Mouse (Mus musculus): Measurements from ENCODE around the gene Secisbp2l. TPM values are rescaled to one million over a fixed set of nuclear protein-coding genes. Genes with fewer than 3 reads are reported as not detected.

The Secisbp2l gene
- polyA plus RNA-seq, 1 experiment from 2014 or later = 16.2 TPM

DNA sequence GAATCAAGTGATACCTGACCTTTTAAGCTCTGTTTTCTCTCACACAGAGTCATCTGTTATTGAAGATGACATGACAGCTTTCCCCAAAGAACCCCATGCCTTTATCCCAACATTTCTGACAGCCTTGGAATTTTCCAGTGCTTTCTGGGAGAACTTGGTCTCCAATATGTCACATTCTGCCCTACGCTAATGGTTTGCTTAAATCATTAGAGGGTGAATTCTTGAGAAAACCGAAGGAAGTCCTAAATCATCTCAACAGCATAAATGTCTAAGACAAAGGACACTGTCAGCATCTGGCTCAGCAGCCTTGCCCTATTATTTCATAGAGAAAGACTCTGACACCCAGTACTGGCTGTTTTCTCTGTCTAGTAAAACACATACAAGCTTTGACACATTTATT is 11.5 kb upstream of the Secisbp2l start:
- DNase-seq (ENCODE audit: low spot score) = no peak
- no peaks in the 10 kb centered on the region for H3K9me3 ChIP-seq (replicated peaks)
- H3K4me3 ChIP-seq = no peak overlapping the region
- no peaks in the 10 kb centered on the region for H3K36me3 ChIP-seq
- 66% methylated on average over 2 of the region's 2 CpGs for WGBS
- H3K4me1 ChIP-seq = peaks cover 18% of the 10 kb centered on the region
- H3K27ac ChIP-seq = no peak overlapping the region
- H3K27me3 ChIP-seq (ENCODE audit: low read depth, poor library complexity, severe bottlenecking) = no peaks in the 10 kb centered on the region

DNA sequence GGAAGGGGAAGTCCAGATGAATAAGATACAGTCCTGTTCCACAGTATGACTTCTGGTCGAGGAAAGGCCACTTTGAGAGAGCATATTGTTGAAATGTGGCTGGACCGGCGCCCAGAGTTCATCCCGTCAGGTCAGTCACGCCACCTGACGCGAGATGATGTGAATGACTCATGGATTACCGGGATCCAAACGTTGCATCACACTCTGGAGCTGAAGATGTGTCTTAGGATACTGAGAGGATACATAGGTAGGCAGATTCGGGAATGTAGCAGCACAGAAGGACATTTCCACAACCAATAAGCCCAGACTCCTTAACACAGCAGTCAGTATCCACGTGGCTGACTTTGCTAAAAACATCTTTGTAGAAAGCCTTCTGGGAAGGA is 10.2 kb upstream of the Secisbp2l start:
- H3K4me1 ChIP-seq = peaks cover 21% of the 10 kb centered on the region
- 92% methylated on average over 11 of the region's 11 CpGs for WGBS
- H3K36me3 ChIP-seq = no peaks in the 10 kb centered on the region
- no peaks in the 10 kb centered on the region for H3K27me3 ChIP-seq (ENCODE audit: low read depth, poor library complexity, severe bottlenecking)
- no peak overlapping the region for H3K27ac ChIP-seq
- H3K9me3 ChIP-seq (replicated peaks) = no peaks in the 10 kb centered on the region
- no peak for DNase-seq (ENCODE audit: low spot score)
- no peak overlapping the region for H3K4me3 ChIP-seq

DNA sequence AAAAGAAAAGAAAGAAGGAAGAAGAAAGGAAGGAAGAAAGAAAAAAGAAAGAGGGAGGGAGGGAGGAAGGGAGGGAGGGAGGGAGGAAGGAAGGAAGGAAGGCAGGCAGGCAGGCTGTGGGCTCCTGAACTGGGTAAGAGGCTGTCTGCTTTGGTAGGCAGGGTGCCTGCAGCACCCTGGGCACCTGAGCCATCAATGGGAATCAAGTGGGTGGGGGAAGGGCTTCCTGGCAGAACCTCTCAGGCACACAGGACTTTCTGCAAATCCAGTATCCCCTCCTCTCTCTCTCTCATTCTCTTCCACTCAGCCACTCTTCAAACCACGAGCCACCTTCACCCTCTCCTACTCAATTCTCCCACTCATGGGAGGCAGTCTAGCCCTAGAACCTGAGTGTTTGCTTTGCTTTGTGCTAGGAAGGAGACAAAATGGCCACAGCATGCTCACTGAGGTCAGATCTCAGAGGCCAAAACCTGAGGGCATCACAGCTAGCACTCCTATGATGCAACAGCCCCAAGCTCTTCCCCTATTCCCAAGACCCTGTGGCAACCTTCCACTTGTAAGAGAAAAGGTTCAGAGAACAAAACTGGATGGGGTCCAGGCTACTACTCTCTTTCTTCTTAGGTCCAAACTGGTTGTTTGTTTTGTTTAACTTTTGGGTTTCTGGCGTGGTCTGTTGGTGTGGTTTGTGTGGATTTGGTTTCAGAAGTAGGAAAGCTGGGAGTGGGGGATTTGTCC is 9.6 kb upstream of the Secisbp2l start:
- 83% methylated on average over 2 of the region's 2 CpGs for WGBS
- Histone ChIP-seq H3K27ac (no peak overlapping the region), H3K27me3 (ENCODE audit: low read depth, poor library complexity, severe bottlenecking) (no peaks in the 10 kb centered on the region), H3K4me1 (peaks cover 25% of the 10 kb centered on the region), H3K4me3 (no peak overlapping the region), H3K9me3 (replicated peaks) (no peaks in the 10 kb centered on the region), H3K36me3 (no peaks in the 10 kb centered on the region)
- no peak for DNase-seq (ENCODE audit: low spot score)

DNA sequence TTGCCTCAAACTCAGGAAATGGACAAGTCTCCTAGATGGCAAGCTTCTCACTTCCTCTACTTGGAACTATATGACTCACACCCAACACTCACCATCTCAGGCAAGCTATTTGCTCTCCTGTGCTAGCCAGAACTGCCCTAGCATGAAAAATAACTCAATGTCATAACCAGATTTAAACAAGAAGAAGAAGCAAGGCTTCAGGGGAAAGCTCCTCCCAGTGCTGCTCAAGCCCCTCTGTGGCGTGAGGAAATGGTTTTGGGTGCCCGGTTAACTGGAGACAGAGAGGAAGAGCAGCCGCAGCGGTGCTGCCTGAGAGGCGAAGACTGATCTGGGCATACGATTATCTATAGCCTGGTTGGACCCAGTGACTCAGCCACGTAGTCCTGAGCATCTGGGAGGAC is 8.8 kb upstream of the Secisbp2l start:
- H3K4me3 ChIP-seq = no peak overlapping the region
- H3K27ac ChIP-seq = no peak overlapping the region
- H3K27me3 ChIP-seq (ENCODE audit: low read depth, poor library complexity, severe bottlenecking) = no peaks in the 10 kb centered on the region
- no peaks in the 10 kb centered on the region for H3K9me3 ChIP-seq (replicated peaks)
- H3K36me3 ChIP-seq = no peaks in the 10 kb centered on the region
- peaks cover 26% of the 10 kb centered on the region for H3K4me1 ChIP-seq
- WGBS = 74% methylated on average over 7 of the region's 7 CpGs
- DNase-seq (ENCODE audit: low spot score) = no peak

DNA sequence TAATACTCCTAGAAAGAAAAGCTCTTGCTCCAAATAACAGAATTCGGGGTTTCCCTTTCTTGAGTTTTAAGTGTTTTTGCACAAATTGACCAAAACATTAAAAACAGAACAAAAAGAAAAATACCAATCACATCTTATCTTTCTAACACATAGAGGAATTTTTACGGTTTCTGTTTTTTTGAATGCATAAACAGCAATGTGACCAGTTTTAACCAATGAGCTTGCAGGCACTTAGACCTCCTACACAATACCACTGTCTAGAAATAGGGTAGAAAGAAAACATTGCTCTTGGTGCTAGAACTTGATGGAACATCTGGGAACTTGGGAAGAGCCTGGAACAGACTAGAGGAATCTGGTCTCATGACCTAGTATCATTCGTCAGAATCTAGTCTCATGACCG is 7.6 kb upstream of the Secisbp2l start:
- WGBS = 94% methylated on average over 4 of the region's 4 CpGs
- no peaks in the 10 kb centered on the region for H3K9me3 ChIP-seq (replicated peaks)
- H3K4me3 ChIP-seq = no peak overlapping the region
- no peaks in the 10 kb centered on the region for H3K36me3 ChIP-seq
- peaks cover 26% of the 10 kb centered on the region for H3K4me1 ChIP-seq
- no peaks in the 10 kb centered on the region for H3K27me3 ChIP-seq (ENCODE audit: low read depth, poor library complexity, severe bottlenecking)
- no peak overlapping the region for H3K27ac ChIP-seq
- no peak for DNase-seq (ENCODE audit: low spot score)

DNA sequence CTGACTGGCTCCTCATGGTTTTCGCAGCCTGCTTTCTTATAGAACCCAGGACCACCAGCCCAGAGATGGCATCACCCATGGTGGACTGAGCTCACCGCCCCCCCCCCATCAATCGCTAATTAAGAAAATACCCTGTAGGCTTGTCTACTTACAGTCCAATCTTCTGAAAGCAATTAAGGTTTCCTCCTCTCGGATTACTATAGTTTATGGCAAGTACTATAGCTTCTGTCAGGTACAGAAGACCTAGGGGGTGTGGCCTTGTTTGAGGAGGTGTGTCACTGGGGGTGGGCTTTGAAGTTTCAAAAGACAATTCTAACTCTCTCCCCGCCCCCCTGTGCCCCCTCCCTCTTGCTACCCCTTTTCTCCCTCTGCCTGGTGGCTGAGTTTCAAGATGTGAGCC is 6.6 kb upstream of the Secisbp2l start:
- 49% methylated on average over 5 of the region's 5 CpGs for WGBS
- Histone ChIP-seq H3K36me3 (no peaks in the 10 kb centered on the region), H3K4me1 (peaks cover 36% of the 10 kb centered on the region), H3K27ac (no peak overlapping the region), H3K9me3 (replicated peaks) (no peaks in the 10 kb centered on the region), H3K4me3 (no peak overlapping the region), H3K27me3 (ENCODE audit: low read depth, poor library complexity, severe bottlenecking) (no peaks in the 10 kb centered on the region)
- no peak for DNase-seq (ENCODE audit: low spot score)

DNA sequence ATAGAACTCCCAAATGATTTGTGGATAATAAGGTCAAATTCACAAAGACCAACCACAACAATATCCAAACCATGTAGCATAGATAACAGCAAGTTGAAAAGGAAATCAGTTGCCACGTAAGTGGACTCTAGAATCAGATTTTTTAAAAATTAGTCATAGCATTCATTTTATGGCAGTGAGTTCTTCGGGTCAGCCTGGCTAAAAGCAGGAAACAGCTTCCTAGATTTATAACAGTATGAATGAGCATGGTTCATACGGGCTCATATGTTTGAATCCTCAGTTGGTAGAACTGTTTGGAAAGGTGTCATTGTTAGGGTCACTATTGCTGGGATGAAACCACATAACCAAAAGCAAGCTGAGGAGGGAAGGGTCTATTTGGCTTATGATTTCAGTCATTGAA is 6.1 kb upstream of the Secisbp2l start:
- H3K4me1 ChIP-seq = peaks cover 40% of the 10 kb centered on the region
- WGBS = 76% methylated on average over 3 of the region's 3 CpGs
- H3K4me3 ChIP-seq = no peak overlapping the region
- H3K36me3 ChIP-seq = no peaks in the 10 kb centered on the region
- no peaks in the 10 kb centered on the region for H3K27me3 ChIP-seq (ENCODE audit: low read depth, poor library complexity, severe bottlenecking)
- H3K9me3 ChIP-seq (replicated peaks) = no peaks in the 10 kb centered on the region
- DNase-seq (ENCODE audit: low spot score) = no peak
- no peak overlapping the region for H3K27ac ChIP-seq

DNA sequence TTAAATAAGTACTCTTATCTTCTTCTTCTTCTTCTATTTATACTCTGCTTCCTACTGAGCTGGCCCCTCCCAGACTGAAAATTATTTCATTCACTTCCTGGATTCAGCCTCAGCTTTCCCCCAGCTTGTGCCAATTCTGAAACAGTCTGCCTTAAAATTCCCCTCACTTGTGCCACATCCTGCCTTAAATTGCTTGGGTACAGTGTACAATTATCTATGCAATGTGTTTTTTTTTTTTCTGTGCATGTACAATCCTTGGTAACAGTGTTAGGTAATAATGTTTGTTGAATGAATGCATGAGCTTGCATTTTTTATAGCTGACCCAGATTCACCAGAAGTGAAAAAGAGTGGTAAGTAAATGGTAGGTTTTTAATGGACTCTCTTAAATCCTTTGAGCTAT is 5.7 kb upstream of the Secisbp2l start:
- no peaks in the 10 kb centered on the region for H3K36me3 ChIP-seq
- no peak overlapping the region for H3K27ac ChIP-seq
- H3K4me3 ChIP-seq = no peak overlapping the region
- no peaks in the 10 kb centered on the region for H3K27me3 ChIP-seq (ENCODE audit: low read depth, poor library complexity, severe bottlenecking)
- H3K9me3 ChIP-seq (replicated peaks) = no peaks in the 10 kb centered on the region
- no peak for DNase-seq (ENCODE audit: low spot score)
- H3K4me1 ChIP-seq = peaks cover 42% of the 10 kb centered on the region

DNA sequence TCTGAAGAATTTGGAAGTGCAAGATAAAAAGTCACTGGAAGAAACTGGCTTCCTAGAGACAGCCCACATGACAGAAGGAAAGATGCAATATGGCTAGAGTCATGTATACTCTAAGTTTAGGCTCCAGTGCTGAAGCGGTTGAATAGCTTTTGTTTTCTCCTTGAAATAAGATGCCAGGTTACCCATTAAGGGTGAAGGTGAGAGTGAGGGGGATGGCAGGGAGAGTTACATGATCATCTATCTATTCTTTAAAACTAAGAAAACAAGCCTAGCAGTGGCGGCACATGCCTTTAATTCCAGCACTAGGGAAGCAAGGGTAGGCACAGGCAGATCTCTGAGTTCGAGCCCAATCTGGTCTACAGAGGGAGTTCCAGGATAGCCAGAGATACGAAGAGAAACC is 2.4 kb upstream of the Secisbp2l start:
- no peaks in the 10 kb centered on the region for H3K36me3 ChIP-seq
- WGBS = 73% methylated on average over 4 of the region's 4 CpGs
- H3K4me3 ChIP-seq = no peak overlapping the region
- H3K27ac ChIP-seq = no peak overlapping the region
- no peaks in the 10 kb centered on the region for H3K9me3 ChIP-seq (replicated peaks)
- no peak for DNase-seq (ENCODE audit: low spot score)
- H3K27me3 ChIP-seq (ENCODE audit: low read depth, poor library complexity, severe bottlenecking) = no peaks in the 10 kb centered on the region
- peaks cover 52% of the 10 kb centered on the region for H3K4me1 ChIP-seq

DNA sequence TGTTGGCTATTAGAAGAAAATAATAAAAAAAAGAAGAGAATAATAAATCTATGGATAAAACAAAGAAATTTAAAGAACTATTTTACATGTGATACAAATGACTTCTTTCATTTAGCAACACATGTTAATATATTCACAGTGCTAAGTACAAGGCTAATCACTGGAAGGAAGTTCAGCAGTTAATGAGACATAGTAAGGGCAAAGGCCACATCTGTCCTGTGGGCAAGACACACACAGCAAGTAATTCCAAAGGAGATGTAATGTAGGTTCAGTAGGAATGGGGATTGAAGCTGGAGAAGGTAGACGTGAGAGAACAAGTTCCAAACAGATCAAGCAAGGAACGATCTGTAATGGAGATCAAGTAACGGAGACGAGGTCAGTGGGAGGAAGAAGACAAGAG is 1.7 kb upstream of the Secisbp2l start:
- H3K27me3 ChIP-seq (ENCODE audit: low read depth, poor library complexity, severe bottlenecking) = no peaks in the 10 kb centered on the region
- peaks cover 47% of the 10 kb centered on the region for H3K4me1 ChIP-seq
- no peaks in the 10 kb centered on the region for H3K9me3 ChIP-seq (replicated peaks)
- H3K27ac ChIP-seq = no peak overlapping the region
- H3K36me3 ChIP-seq = no peaks in the 10 kb centered on the region
- WGBS = 44% methylated on average over 4 of the region's 4 CpGs
- DNase-seq (ENCODE audit: low spot score) = no peak
- no peak overlapping the region for H3K4me3 ChIP-seq

DNA sequence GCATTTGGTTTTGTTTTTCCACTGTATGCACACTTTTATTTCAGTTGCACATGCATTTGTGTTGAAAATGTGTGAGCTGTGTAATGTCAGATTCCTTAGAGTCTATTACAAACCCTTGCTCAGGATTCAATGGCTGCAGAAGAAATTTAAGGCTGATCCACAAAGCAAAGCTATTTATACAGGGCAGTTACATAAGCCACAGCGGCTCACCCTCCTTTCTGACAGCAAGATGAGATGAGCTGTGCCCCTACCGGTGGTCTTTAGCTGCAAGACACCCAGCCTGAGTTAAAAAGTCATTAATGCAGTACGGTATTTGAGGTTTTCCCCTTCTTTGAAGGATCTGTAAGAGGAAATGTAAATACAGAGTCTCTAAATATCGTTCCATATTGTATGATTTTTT is 1.2 kb upstream of the Secisbp2l start:
- peaks cover 42% of the 10 kb centered on the region for H3K4me1 ChIP-seq
- no peaks in the 10 kb centered on the region for H3K9me3 ChIP-seq (replicated peaks)
- no peak for DNase-seq (ENCODE audit: low spot score)
- WGBS = 56% methylated on average over 4 of the region's 4 CpGs
- no peak overlapping the region for H3K4me3 ChIP-seq
- H3K27me3 ChIP-seq (ENCODE audit: low read depth, poor library complexity, severe bottlenecking) = no peaks in the 10 kb centered on the region
- no peaks in the 10 kb centered on the region for H3K36me3 ChIP-seq
- H3K27ac ChIP-seq = no peak overlapping the region

DNA sequence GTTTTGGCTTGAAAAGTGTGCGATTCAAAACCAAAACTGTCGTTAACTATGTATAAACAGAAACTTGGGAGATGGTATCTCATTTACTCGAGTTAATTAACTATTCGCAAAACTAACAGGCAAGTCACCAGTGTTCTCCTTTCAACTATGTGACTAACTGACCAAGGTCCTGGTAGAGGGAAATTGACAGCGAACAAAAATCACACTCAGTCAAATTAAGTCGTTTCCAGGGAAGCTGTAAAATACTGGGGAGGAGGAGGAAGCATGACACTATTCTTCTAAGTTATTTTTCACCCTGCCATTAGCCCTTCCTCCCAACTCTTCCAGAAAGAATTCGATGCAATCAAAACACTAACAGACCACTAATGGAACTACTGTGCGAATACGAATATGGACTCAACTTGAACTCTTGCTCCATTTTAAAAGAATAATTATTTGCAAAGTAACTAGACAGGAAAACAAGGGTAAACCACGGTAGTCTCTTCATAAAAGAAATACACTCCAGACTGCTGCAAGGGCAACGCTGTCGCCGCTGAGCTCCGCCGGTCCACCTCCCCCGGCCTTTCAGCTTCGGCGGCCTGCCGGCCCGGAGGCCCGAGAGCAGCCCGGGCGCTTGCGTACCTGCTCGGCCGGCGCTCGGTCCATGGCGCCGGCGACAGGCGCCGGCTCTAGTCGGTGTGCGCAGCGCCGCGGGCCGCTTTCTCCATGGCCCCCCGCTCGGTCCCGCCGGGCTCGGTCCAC is 522 bp downstream of the Secisbp2l start:
- H3K4me3 ChIP-seq = peak overlapping the region; percentile 85
- H3K27me3 ChIP-seq (ENCODE audit: low read depth, poor library complexity, severe bottlenecking) = no peaks in the 10 kb centered on the region
- H3K27ac ChIP-seq = peak overlapping the region; percentile 93
- H3K36me3 ChIP-seq = no peaks in the 10 kb centered on the region
- H3K9me3 ChIP-seq (replicated peaks) = no peaks in the 10 kb centered on the region
- H3K4me1 ChIP-seq = peaks cover 37% of the 10 kb centered on the region
- 4% methylated on average over 44 of the region's 44 CpGs for WGBS
- DNase-seq (ENCODE audit: low spot score) = no peak

DNA sequence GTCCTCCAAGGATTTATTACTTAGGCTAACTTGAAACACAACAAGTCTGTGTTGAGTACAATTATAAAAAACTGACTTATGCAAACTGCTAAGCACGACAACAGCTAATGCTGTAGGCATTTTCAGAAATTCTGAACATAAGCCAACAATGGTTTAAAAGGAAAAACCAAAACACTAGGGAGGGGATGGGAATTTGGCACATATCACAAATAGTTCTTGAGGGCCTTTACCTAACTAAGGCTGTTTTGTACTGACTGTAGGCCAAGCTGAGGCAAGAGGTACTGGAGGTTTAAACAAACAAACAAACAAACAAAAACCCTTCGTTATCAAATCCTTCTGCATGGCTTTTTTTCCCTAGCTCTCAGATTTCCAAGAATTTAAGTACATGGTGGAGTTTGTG is 1.7 kb downstream of the Secisbp2l start:
- H3K27ac ChIP-seq = no peak overlapping the region
- H3K36me3 ChIP-seq = no peaks in the 10 kb centered on the region
- 85% methylated on average over 2 of the region's 2 CpGs for WGBS
- no peaks in the 10 kb centered on the region for H3K9me3 ChIP-seq (replicated peaks)
- peaks cover 37% of the 10 kb centered on the region for H3K4me1 ChIP-seq
- no peak overlapping the region for H3K4me3 ChIP-seq
- H3K27me3 ChIP-seq (ENCODE audit: low read depth, poor library complexity, severe bottlenecking) = no peaks in the 10 kb centered on the region
- DNase-seq (ENCODE audit: low spot score) = no peak
